Mouse (Mus musculus) monocyte, adult 5-6 weeks (primary cell): ENCODE measurements around the gene Atp10b. TPM values are rescaled to one million over a fixed set of nuclear protein-coding genes. Genes with fewer than 3 reads are reported as not detected.
"Not testable (repeated sequence)": the region's sequence is repeated elsewhere in the genome, so short reads cannot be mapped to it uniquely, and the experiment has no call there.

ENCODE experiments used
- ATAC-seq: fragments of 153-309, 156-312 bp; replicated peaks from 2 replicates; pipeline ENCODE4 v1.8.0; 2017; ENCODE audit warnings: mild to moderate bottlenecking; ENCODE audit not compliant: low TSS enrichment, insufficient number of reproducible peaks, severe bottlenecking, poor library complexity, low FRiP score
- total RNA-seq: library from RNA; stranded (forward); fragments of 200-1000, 200-491, 200-594 nt; gene quantifications from 3 replicates; pipeline ENCODE4 v1.2.3, GENCODE M21; 2017

Atp10b gene
- not detected in 3 replicates for total RNA-seq

- ATAC-seq: no peak
Measured at GRCm38 (mm10) chr11:43149577-43149976, at the start of gene Atp10b. Gene Atp10b, plus strand, starts transcription at chr11:43149877.

GRCm38 (mm10) chr11:43101357-43101756 is 48.3 kb upstream of the Atp10b start:
- no peak for ATAC-seq

- ATAC-seq: no peak
Measured at GRCm38 (mm10) chr11:43125908-43126477, 23.7 kb upstream of the Atp10b start.

- not testable (repeated sequence) for ATAC-seq
Measured at GRCm38 (mm10) chr11:43126573-43126972, 23.1 kb upstream of the Atp10b start.

DNA sequence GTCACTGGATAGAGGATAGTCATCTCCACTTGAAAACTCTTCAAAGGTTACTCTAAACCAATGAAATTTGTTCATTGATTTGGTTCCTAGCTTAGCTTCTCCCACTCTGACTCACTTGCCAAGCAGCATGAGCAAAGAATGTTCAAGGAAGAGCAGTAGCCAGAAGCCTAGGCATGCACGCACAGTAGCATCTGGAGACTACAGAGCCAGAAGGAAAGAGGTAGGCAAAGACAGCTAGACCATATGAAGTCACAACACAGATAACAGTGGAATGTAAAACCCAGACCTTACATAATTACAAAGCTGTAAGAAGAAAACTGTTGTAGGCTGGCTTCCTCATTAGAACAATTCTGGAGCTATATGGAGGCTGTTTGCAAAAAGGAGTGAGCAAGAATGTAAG is 8.4 kb upstream of the Atp10b start:
- ATAC-seq: no peak

GRCm38 (mm10) chr11:43142811-43143210 is 6.9 kb upstream of the Atp10b start:
- ATAC-seq: no peak

DNA sequence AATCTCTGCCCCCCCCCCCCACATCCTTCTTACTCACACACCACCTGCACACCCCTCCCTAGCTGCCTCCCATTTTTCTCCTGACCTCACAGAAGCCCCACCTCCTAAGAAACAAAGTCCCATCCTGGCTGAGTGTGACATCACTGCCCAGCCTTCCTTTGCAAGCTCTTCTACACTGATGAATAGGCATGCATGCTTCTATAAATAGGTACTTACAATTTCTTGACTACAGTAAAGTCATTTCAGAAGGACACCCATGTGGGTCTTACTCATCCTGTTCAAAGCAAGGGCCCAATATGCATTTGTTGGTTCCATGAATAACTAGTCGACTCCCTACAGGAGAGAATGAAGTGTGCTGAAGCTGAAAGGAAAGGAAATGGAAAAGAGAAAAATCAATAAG is 5.5 kb upstream of the Atp10b start:
- ATAC-seq: no peak

- ATAC-seq: not testable (repeated sequence)
Measured at GRCm38 (mm10) chr11:43144882-43145281, 4.8 kb upstream of the Atp10b start.

DNA sequence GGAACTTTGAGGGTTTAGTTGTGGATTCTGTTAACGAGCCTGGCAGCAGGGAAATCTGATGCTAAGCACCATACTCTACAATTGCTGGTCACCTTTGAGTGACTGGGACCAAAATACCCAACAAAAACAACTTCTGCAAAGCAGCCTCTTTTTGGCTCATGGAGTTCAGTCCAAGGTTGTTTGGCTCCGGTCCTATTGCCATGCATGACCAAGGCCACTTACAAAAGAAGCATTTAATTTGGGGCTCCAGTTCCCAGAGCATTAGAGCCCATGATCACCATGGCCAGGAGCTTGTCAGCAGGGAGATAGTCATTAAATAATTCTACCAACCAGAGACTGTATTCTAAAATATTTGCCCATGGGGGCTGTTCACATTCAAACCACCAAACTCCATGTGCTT is 2.3 kb upstream of the Atp10b start:
- no peak for ATAC-seq

- no peak for ATAC-seq
Measured at GRCm38 (mm10) chr11:43148341-43148740, 1.3 kb upstream of the Atp10b start.

GRCm38 (mm10) chr11:43155004-43155403 is 5.3 kb downstream of the Atp10b start:
- no peak for ATAC-seq

GRCm38 (mm10) chr11:43155417-43155816 is 5.7 kb downstream of the Atp10b start:
- ATAC-seq: no peak

GRCm38 (mm10) chr11:43158814-43159213 is 9.1 kb downstream of the Atp10b start:
- ATAC-seq: no peak

DNA sequence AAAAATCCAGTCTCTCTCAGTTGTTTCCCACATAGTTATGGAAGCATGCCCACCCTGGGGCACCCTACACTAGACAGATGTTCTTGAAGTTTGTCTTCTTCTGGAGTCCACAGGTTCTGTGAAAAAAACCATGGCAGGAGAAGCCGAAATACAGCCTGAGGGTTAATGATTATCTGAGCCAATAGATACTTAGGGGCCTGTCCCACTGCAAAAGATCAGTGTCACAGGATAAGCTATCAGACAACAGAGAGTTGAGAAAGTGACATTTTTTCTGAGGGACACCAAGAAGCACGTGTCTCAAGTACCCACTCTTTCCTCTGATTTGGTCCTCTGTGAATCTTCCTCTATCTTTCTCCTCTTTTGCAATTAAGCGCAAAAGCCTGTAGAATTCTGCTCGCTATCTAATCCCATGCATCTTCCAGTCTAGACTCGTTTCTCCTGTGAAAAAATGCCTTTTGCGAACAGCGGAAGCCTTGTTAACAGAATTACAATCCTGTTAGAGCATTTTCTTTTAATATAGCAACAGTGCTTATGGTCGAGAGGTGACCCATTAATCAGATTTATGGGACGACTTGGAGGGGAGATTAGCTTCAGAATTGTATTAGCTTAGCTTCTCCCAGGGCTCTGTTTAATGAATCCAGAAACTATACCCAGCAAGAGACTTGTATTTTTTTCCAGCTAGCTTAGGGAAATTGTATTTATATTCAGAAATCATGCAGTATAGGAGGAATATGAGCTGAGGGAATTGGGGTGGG is 10.7 kb downstream of the Atp10b start:
- no peak for ATAC-seq

- ATAC-seq: no peak
Measured at GRCm38 (mm10) chr11:43170601-43171000, 20.9 kb downstream of the Atp10b start.

GRCm38 (mm10) chr11:43174359-43175116 is 24.9 kb downstream of the Atp10b start:
- ATAC-seq: no peak

DNA sequence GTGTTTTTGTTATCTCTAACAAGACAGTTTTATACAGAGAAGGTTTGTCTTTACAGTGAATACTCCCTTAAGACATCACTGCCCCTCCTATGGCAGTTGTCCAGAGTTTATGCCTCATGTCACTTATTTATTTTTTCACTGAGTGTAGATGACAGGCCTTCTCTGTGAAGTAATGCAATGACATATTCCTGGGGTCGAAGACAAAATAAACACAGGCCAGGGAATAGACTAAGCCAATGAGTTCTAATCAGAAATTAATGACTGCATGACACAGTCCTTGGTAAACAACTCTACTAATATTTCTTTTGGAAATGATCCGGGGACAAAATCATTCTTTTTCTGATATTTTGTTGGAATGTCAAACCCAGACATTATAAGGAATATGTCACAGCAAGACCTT is 32.7 kb downstream of the Atp10b start:
- no peak for ATAC-seq

- no peak for ATAC-seq
Measured at GRCm38 (mm10) chr11:43182816-43183215, 33.1 kb downstream of the Atp10b start.

DNA sequence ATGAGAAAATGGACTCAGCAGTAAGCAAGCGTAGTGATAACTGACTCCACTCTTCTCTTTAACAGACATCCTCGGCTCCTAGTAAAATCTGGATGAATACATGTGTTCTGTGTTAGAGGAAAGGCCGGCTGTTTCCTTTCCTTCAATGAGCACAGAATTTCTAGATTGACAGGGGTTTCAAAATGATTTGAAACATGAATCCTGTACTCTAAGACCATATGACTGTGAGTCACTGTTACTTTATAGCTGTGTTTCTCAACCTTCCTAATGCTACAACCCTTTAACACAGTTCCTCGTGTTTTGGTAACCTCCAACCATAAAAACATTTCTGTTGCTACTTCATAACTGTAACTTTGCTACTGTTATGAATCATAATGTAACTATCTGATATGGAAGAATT is 33.8 kb downstream of the Atp10b start:
- ATAC-seq: no peak

DNA sequence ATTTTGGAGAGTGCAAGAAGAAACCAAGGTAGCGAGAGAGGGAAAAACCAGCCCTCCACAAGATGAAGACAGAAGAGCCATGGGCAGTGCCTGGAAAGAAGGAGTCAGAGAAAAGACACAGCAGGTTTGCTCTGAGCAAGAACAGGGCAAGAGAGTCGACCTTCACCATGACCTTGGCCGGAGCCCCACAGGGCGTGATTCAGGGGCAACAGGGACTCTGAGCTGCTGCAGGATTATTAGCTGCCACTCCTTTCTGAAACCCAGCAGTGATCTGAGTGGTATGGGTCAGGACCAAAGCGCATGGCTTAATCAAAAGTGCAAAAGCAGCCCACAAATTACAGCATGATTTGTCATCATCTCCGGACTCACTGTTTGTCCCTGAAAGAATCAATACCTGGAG is 36.6 kb downstream of the Atp10b start:
- no peak for ATAC-seq
